Mouse (Mus musculus) ES-E14 (cell line): ENCODE measurements around the gene Wdr48. TPM values are rescaled to one million over a fixed set of nuclear protein-coding genes. Genes with fewer than 3 reads are reported as not detected.

Source experiments
- DNase-seq: peaks from one replicate; pipeline ENCODE4 v3.0.0-alpha.2; 2013; ENCODE audit warnings: low read depth, low spot score
- H3K27ac ChIP-seq: 2 replicates; pipeline ENCODE4 v1.5.1; 2012; ENCODE audit warnings: low read depth, mild to moderate bottlenecking, low read length, moderate library complexity, mixed read lengths; ENCODE audit not compliant: poor library complexity, insufficient read depth, severe bottlenecking
- H3K36me3 ChIP-seq: 2 replicates; pipeline ENCODE4 v1.6.1; 2012; ENCODE audit warnings: mild to moderate bottlenecking, low read length, moderate library complexity, mixed read lengths; ENCODE audit not compliant: control insufficient read depth, poor library complexity, insufficient read depth, severe bottlenecking
- H3K4me1 ChIP-seq, 2 experiments: fragments of 150-350 bp in 1 of 2; sonication (generic) in 1 of 2; 2 replicates each; pipeline ENCODE4 v1.6.1; 2012; ENCODE audit warnings: low read length in 2 of 2, mild to moderate bottlenecking in 1 of 2, mixed read lengths in 1 of 2; ENCODE audit not compliant: control insufficient read depth in 2 of 2, insufficient read depth in 2 of 2, poor library complexity in 1 of 2
- H3K4me3 ChIP-seq, 2 experiments: fragments of 150-350 bp in 1 of 2; sonication (generic) in 1 of 2; 2 replicates each; pipeline ENCODE4 v1.5.1; 2012; ENCODE audit warnings: low read length in 2 of 2, low read depth in 1 of 2, mild to moderate bottlenecking in 1 of 2, mixed read lengths in 1 of 2; ENCODE audit not compliant: insufficient read depth in 1 of 2, poor library complexity in 1 of 2, severe bottlenecking in 1 of 2
- H3K9ac ChIP-seq: 2 replicates; pipeline ENCODE4 v1.6.1; 2012; ENCODE audit warnings: low read depth, mild to moderate bottlenecking, low read length, mixed read lengths; ENCODE audit not compliant: poor library complexity, insufficient read depth, severe bottlenecking
- H3K9me3 ChIP-seq: fragments of 150-350 bp; sonication (generic); 2 replicates; pipeline ENCODE4 v1.6.1; 2012; ENCODE audit warnings: low read depth, mild to moderate bottlenecking, low read length; ENCODE audit not compliant: control insufficient read depth, insufficient read depth
- CHD2 ChIP-seq: IDR thresholded peaks from 2 replicates; pipeline ENCODE4 v1.6.1; 2014; ENCODE audit warnings: mild to moderate bottlenecking, low read depth, low read length, inconsistent platforms
- HCFC1 ChIP-seq: IDR thresholded peaks from 2 replicates; pipeline ENCODE4 v1.6.1; 2012; ENCODE audit warnings: low read length, inconsistent platforms, borderline replicate concordance; ENCODE audit not compliant: insufficient read depth
- MAFK ChIP-seq: IDR thresholded peaks from 2 replicates; pipeline ENCODE4 v1.6.1; 2014; ENCODE audit warnings: mild to moderate bottlenecking, low read depth, low read length, inconsistent platforms; ENCODE audit not compliant: insufficient read depth
- ZC3H11A ChIP-seq: IDR thresholded peaks from 2 replicates; pipeline ENCODE4 v1.6.1; 2012; ENCODE audit warnings: low read depth, mild to moderate bottlenecking, inconsistent platforms, low read length, borderline replicate concordance
- ZNF384 ChIP-seq: IDR thresholded peaks from 2 replicates; pipeline ENCODE4 v1.6.1; 2012; ENCODE audit warnings: low read depth, low read length, inconsistent platforms
- in situ Hi-C, 2 experiments: fragments of 600-800 bp; cut with MboI; formaldehyde crosslinking; loops; one replicate each; pipeline ENCODE4 v1.15.1; 2025; ENCODE audit warnings: low sequenced_read_pairs in 2 of 2, inconsistent platforms in 1 of 2; ENCODE audit not compliant: unreplicated experiment in 2 of 2
- total RNA-seq: library from RNA; depleted of rRNA; stranded (reverse); fragments of 300-350 nt; gene quantifications from 2 replicates; pipeline ENCODE4 v1.2.3, GENCODE M21; 2012; rRNA removed

The Wdr48 gene
- total RNA-seq, result 33.8 and 35.3 TPM in 2 replicates

DNA sequence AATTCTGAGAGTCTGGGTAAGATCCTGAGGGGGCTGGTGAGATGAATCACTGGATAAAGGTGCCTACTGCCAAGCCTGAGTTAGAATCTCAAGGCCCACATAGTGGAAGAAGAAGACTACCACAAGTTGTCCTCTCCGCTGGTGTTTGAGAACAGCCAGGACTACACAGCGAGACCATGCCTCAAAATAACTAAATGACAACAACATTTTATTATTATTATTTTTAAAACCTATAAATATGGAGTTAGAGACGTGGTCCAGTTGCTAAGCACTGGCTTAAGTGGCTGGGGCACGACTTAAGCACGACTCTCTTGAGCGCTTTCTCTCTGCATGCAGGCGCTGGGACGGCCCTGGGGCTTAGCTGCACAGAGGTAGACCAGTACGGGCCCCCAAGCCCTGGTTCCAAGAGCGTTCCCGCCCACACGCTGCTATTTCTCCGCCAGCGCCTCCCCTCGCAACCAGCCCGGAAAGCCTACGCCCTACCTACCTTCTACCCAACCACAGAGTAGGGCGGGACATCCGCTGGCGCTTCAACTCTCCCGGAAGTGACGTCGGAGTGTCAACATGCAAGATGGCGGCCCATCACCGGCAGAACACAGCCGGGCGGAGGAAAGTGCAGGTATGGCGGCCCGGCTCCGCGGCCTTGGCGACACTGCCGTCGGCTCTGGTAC lies at the start of gene Wdr48:
Gene Wdr48 (plus strand): TSS at position 540 of the 671 bp plus-strand sequence.
- Histone ChIP-seq H3K4me3 (peak within 1 kb of the TSS; percentile 93), H3K4me1 (0 out of 4 replicates have a peak, but pooled peaks cover 0 to 4% of the 10 kb centered on the region in 2 experiments), H3K36me3 (0 out of 2 replicates have a peak, but pooled peaks cover 2% of the 10 kb centered on the region), H3K27ac (peak within 1 kb of the TSS; percentile 60), H3K9me3 (no peaks in the 10 kb centered on the region), H3K9ac (peak within 1 kb of the TSS; percentile 91)
- in situ Hi-C loops, result no loop called here
- TF ChIP-seq CHD2 (0 out of 2 replicates have a peak, but pooled peaks have one; percentile 29), ZNF384 (no peak), HCFC1 (peak; percentile 77), MAFK (no peak)
- DNase-seq, result peak; percentile 99

DNA sequence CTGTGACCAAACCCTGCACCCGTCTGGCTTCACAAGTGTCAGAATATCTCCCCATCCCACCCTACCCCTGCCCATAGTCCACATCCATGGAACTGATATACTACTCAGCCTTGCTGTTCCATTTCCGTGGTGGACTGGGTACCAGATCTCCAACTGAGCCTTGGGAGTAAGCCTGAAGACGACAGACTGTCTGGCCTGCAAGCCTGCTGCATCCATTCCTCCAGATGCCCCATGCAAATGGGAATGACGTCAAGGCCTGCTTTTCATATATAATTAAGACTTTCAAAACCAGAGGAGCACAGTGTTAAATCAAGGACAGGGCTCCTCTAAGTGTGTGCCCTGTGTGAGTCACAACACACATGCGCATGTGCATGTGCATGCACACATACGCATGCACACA lies 47.5 kb upstream of the Wdr48 start:
- no peaks in the 10 kb centered on the region for H3K4me1 ChIP-seq
- in situ Hi-C loops, result no loop called here

DNA sequence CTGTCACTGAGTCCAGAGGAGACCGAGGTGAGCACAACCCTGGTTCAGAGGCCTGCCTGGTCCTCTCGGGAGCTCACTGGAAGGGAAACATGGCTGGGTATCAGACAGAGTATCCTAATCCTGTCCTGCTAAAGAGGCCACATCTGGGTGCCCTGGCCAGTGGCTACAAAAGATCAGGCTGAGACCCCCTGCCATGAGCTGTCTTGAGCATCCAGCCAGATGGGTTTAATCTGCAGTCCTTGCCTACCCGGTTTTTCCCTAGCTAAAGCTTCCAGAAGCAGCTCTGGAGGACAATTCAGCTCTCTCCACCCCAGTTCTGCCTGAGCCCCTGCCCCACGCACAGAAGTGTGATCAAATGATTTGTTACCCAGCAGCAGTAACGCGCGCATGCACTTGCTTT lies 46.0 kb upstream of the Wdr48 start:
- in situ Hi-C loops, result no loop called here
- no peak overlapping the region for H3K4me3 ChIP-seq
- no peak for TF ChIP-seq MAFK
- no peak for TF ChIP-seq HCFC1
- TF ChIP-seq CHD2, result no peak
- TF ChIP-seq ZC3H11A, result no peak
- TF ChIP-seq ZNF384, result no peak
- DNase-seq, result no peak
- H3K9ac ChIP-seq, result no peak overlapping the region
- H3K9me3 ChIP-seq, result no peaks in the 10 kb centered on the region
- no peaks in the 10 kb centered on the region for H3K36me3 ChIP-seq
- no peaks in the 10 kb centered on the region for H3K4me1 ChIP-seq
- H3K27ac ChIP-seq, result no peak overlapping the region

More for the DNA sequence above, 47.5 kb upstream of the Wdr48 start:
- Histone ChIP-seq H3K27ac (no peak overlapping the region), H3K36me3 (no peaks in the 10 kb centered on the region), H3K9me3 (no peaks in the 10 kb centered on the region), H3K4me3 (no peak overlapping the region), H3K9ac (no peak overlapping the region)
- DNase-seq, result no peak
- TF ChIP-seq HCFC1 (no peak), ZNF384 (no peak), MAFK (no peak), CHD2 (no peak), ZC3H11A (no peak)

DNA sequence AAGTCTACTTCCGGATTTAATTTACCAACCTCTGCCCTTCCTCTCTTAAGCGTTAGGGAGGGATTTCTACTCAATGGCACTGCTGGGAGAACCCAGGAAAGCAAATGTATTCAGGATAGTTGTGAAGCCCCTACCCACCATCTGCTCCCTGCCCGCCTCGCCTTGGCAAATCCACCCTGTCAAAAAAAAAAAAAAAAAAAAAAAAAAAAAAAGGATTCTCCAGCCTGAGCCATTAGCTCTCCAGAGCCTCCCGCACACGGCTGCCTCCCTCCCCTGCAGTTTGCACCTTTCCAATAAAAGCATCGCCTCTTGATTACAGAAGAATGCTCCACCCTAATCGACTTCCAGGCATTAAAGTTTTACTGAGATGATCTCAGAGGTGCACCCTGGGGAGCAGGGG lies 45.5 kb upstream of the Wdr48 start:
- in situ Hi-C loops, result no loop called here
- no peak for TF ChIP-seq CHD2
- no peak for TF ChIP-seq ZNF384
- TF ChIP-seq ZC3H11A, result no peak
- no peak for TF ChIP-seq HCFC1
- no peak for TF ChIP-seq MAFK
- Histone ChIP-seq H3K4me1 (no peaks in the 10 kb centered on the region), H3K36me3 (no peaks in the 10 kb centered on the region), H3K27ac (no peak overlapping the region), H3K4me3 (no peak overlapping the region), H3K9me3 (no peaks in the 10 kb centered on the region), H3K9ac (no peak overlapping the region)
- no peak for DNase-seq
